Mouse (Mus musculus): ENCODE measurements around the gene Topbp1. TPM values are rescaled to one million over a fixed set of nuclear protein-coding genes. Genes with fewer than 3 reads are reported as not detected.
"Not testable (repeated sequence)": the region's sequence is repeated elsewhere in the genome, so short reads cannot be mapped to it uniquely, and the experiment has no call there.

The Topbp1 gene
- total RNA-seq, 2 experiments from 2014 or later, result 128 to 228 TPM

DNA sequence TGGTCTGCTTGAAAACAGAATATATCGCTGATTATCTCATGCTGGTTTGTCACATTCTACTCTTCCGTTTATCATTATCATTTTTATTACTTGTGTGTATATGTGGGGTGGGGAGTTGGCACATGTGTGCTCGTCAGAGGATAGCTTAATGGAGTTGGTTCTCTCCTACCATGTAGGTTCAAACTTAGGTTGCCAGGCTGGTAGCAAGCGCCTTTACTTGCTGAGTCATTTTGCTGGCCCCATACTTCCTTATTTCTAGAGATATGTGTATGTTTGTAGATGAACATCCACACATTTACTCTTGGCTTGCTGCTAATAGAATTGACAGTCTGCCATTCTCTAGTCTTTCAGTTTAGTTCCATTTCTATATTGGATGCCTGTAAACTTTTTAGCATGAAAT, 42.0 kb downstream of the Topbp1 start:
- no peak for ATAC-seq (replicated peaks; ENCODE audit: low FRiP score, poor library complexity, severe bottlenecking)

DNA sequence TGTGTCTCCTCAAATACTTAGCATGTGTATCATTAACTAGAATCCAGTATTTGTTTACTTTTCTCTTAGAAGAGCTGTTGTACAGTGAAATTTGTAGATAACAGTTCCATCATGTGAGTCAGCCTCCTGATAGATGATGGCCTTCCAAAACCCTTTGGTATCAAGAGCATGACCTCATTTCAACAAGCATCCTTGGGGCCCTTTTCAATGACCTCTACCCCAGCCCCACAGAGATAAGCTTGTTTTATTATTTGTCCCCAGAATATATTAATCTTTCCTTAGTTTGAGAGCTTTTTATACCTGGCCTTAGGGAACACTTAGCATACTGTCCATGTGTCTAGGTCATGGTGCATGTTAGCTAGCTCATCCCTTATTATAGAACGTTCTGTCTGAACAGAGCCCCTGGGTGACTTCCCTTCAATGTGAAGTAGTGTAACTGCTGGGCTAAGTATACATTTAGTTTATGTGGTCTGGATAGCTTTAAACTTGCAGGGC, 43.0 kb downstream of the Topbp1 start:
- no peak for ATAC-seq (replicated peaks; ENCODE audit: low FRiP score, poor library complexity, severe bottlenecking)

DNA sequence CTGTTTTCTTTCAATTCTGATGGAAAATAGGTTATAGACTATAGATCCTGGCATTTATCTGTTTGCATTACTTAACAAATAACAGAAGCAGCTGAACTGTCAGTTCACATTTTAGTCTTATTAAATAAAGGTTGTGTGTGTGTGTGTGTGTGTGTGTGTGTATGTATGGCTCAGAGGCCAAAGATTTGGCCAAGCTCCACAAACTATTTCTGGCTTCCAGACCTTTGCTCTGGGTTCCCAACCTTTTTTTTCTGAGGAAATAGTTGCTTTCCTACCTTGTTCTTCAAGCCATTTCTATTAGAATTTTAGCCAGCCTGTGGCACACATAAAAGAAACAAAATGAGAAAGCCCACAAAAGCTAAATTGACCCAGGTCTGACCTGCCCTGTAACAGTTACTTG, 43.8 kb downstream of the Topbp1 start:
- no peak for ATAC-seq (replicated peaks; ENCODE audit: low FRiP score, poor library complexity, severe bottlenecking)

DNA sequence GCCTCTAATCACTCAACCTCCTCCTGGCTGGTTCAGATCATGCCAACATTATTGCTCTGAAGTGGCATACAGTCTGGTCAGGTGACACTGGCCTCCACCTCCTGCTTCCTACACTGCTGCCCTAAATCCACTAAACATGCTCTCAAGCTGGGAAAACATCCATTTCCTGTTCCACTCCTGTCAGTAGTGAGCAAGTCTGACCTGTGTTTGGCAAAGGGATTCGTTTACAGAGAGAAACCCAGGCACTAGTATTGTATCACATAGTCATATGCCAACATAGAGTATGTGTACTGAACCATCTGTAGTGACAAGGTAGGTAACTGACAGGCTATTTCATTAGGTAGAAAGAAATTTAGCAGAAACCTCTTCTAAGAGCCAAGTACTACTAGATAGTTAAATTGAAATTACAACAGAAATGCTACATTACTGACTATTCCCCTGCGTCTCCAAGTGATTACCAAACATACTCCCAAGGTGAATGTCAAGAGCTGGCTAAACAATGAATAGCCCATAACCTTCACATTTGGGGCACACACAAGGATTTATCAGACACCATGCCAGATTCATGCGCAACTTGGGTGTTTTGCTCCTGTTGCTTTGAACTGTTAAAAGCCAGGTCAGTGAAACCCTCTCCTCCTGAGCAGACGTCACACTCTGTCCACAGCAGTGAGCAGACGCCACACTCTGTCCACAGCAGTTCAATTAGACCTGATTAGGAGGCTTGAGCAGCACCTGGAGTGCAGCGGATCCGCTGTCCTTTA, 48.7 kb downstream of the Topbp1 start:
- not testable (repeated sequence) for ATAC-seq (replicated peaks; ENCODE audit: low FRiP score, poor library complexity, severe bottlenecking)

DNA sequence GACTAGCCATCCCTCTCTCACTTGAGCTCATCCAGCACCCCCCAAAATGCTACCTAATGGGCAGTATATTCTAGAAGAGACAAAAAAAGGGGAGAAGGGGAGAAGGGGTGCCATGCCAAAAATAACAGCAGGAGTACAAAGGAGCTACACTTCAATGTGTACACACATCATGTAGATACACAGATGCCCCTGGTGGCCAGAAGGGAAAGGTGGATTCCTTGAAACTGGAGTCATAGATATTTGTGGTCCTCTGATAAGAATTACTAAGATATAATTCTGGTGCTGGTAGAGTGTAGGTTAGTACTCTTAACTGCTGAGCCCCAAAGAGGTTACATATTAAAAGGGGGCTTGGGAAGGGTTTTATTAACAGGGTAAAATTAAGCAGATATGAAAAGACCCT, 52.9 kb downstream of the Topbp1 start:
- ATAC-seq (replicated peaks; ENCODE audit: low FRiP score, poor library complexity, severe bottlenecking), result peak; percentile 76; the same call in 1 of the 2 replicates

DNA sequence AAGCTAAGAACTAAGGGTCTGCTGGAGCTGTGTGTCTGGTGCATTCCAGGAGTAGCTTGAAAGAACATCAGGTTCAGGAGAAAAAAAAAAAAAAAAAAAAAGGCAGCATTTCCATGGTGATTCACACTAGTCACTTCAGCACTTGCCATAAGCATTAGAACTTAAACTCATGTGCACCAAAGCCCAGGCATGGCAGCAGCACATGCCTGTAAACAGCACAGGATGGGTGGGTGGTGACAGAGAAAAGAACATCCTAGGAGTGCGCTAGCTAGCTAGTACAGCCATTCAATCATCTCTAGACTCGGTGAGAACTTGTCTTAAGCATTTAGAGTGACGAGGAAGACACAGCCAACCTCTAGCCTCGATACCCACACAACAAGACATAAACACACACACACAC, 53.5 kb downstream of the Topbp1 start:
- no peak for ATAC-seq (replicated peaks; ENCODE audit: low FRiP score, poor library complexity, severe bottlenecking)

DNA sequence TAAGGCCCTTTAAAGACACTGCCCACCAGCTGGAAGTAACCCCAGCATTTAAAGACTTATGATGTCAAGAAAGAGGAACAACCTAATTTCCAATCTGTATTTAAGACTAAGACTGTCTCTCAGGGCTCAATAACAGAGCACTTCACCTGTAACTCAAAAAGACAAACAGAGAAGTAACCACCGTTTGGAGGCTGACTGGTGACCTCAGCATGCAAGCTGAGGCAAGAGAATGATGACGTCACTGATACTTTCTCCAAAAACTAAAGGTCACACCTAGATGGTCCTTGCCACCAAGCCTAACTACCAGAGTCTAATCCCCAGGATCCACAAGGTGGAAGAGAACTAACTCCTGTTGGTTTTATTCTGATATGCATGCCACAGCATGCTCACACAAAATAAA, 55.6 kb downstream of the Topbp1 start:
- no peak for ATAC-seq (replicated peaks; ENCODE audit: low FRiP score, poor library complexity, severe bottlenecking)

DNA sequence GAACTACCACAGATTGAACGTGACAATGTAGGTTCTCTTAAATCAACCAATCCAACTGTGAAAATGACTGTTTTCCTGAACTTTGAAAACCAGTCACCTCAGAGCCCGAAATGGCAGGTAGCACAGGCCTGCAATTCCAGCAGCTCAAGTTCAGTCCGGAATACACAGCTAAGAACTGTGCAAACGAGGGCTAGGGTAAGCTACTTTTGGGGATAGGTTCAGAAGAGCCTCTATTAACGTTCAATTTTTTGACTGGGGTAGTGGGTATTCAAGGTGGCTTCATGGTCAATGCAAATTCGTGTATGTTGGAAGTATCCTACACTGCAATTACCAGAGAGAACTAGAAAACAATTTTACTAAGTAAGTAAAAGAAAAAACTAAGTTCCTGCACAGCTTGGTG, 58.1 kb downstream of the Topbp1 start:
- ATAC-seq (replicated peaks; ENCODE audit: low FRiP score, poor library complexity, severe bottlenecking), result no peak

DNA sequence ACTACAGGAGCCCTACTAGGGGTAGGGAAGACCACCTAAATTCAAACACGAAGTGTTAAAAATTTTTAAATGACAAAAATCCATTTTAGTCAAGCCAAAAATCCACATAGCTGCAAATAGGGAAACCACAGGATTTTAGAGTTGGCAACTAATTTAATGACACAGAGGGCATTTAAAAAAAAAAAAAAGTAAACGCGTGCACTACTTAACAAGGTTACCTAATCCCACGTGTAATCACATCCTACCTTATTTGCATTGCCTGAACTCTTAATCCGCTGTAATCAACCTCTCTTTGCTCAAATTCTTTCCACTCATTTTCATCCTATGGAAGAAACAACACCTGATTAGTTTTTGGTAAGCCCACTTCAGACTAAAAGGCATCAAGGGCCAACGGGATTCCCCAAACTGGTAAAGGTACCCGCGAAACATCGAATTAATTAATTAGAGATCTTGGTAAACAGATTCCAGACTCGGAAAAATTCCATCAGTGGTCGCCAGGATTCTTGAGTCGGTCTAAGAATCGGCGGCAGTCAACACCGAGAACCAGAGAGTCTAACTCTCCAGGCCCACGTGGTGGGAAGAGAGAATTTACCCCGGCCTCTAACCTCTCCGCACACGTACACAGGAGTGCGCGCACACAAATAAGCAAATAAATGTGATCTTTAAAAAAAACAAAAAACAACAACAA, 58.9 kb downstream of the Topbp1 start:
- no peak for ATAC-seq (replicated peaks; ENCODE audit: low FRiP score, poor library complexity, severe bottlenecking)

DNA sequence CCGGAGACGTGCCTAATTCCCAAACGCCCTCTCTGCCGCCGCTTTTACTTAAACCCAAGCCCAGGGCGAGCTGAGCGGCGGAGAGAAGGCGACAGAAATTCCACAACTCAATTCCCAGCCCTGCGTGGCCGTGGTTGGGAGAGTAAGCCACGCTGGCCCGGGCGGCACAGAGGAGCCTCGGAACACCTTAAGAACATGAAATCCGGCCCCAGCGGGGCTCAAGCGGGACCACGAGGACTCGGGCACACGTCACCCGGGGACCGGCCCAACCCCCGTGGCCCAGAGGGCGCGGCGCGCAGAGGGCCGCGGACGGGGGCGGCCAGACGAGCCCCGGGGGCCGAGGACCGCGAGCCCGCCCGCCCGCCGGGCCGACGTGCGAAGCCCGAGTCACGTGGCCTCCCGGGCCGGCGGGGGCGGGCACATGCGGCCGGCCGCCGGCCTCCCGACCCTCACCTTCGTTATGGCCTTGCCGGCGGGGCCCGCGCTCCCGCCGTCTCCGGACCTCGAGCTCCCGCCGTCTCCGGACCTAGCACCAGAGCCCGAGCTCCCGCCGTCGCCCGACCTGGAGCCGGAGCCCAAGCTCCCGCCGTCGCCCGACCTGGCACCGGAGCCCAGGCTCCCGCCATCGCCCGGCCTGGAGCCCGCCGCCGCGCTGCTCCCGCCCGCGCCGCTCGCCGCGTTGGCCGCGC, 59.7 kb downstream of the Topbp1 start:
- peak; percentile 44 for ATAC-seq (replicated peaks; ENCODE audit: low FRiP score, poor library complexity, severe bottlenecking)

DNA sequence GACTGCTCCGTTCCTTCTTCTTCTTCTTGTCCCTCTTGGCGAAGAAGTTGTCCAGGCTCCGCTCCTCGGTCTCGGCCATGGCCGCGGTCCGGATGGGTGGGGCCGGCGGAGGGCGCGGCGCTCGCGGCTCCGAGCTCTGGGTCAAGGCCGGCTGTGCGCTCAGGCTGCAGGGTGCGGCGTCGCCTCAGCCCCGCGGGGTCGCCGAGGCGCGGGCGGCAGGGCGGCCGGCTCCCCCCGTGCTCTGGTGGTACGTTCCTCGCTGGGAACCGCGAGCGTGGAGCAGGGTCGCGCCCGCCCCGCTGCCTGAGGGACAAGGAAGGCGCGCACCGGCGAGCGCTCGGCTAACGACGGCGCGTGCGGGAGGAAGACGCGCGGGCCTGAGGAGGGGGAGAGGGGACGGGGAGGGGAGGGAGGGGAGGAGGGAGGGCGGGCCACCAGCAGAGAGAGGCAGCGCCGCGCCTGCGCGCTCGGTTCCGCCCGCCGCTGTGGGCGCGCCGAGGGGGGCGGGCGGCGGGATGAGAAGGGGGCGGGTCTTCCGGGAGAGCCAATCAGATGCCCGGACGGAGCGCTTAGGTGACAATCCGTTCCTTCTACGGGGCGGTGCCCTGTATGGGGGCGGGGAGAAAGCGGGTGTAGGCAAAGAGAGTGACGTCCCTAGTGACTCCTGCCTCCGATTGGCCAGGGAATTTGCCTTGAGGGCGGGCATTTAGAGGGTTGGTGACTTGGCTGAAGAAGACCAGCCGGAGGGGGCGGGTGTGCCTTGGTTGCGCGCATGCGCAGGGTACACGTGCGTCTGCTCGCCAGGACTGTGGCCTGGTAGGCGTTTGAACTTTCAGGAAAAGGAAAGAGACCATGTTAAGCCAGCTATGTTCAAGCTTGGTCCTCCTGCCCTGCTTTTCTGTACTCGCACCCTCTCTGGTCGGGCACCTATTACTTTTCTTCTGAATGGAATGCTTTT, 60.6 kb downstream of the Topbp1 start, which contains the start of gene Cdv3:
Gene Cdv3 (minus strand): TSS at position 551 of the 958 bp plus-strand sequence.
- ATAC-seq (replicated peaks; ENCODE audit: low FRiP score, poor library complexity, severe bottlenecking), result peak; percentile 97

DNA sequence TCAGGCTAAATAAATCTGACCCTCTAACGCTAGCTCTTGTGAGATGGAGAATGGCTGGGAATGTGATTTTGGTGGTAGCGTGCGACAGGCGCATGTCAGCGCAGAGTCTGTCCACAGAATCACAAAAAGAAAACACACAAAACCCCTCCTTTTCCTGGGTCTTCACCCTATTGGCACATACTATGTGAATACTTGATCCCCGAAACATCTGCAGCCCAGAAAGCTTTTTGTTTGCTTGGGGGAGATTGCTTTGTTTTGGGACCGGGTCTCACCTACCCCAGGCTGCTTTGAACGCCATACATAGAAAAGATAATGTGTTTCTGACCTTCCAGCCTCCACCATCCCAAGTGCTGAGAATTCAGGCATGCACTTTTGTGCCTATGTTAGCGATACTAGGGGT, 61.3 kb downstream of the Topbp1 start:
- no peak for ATAC-seq (replicated peaks; ENCODE audit: low FRiP score, poor library complexity, severe bottlenecking)

DNA sequence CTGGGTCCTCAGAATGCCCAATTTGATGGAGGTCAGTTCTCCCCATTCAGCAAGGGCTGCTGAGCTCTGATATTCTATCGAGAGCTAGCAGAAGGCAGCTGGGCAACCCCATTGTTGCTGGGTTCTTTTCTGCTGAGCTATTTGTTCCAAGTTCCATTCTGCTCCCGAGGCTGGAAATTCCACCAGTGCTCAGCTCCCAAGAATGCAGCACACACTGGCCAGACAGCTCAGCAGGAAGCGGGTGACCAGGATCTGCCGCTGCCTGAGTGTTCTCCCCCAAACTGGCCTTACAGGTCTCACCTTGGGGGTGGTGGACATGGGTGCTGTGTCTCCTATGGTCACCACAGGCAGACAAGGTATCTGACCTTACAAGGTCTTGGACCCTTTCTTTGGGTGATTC, 64.9 kb downstream of the Topbp1 start:
- ATAC-seq (replicated peaks; ENCODE audit: low FRiP score, poor library complexity, severe bottlenecking), result no peak

DNA sequence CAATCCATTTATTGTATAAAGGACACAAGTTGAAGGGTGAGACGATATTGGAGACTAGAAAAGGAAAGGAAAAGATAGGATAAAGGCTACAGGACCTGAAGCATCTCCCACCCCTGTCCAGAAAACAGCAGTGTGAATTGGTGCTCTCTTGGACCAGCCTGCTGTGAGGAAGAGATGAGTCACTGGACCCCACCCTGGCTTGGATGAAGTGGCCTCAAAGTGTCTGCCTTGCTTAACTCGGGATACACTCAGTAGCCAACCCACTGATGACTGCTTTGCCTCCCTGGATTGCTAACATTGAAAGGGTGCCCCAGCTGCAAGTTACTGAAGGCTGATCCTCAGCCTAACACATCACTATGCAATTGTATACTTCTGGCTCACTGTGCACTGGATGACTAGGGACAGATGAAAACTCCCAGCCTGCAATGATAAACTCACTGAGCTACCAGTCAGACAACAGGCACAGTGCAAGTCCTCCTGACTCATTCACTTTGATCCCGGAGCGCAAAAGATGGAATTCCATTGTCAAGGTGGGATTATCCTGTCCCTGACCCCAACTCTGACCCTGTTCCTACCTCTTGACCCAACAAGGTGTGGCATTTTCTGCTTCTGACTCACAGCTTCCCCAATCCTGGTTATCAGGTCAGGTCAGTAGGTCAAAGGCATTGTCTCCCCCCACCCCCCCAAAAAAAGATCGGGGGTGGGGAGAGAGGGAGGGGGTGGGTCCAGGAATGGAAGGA, 67.4 kb downstream of the Topbp1 start:
- ATAC-seq (replicated peaks; ENCODE audit: low FRiP score, poor library complexity, severe bottlenecking), result no peak

DNA sequence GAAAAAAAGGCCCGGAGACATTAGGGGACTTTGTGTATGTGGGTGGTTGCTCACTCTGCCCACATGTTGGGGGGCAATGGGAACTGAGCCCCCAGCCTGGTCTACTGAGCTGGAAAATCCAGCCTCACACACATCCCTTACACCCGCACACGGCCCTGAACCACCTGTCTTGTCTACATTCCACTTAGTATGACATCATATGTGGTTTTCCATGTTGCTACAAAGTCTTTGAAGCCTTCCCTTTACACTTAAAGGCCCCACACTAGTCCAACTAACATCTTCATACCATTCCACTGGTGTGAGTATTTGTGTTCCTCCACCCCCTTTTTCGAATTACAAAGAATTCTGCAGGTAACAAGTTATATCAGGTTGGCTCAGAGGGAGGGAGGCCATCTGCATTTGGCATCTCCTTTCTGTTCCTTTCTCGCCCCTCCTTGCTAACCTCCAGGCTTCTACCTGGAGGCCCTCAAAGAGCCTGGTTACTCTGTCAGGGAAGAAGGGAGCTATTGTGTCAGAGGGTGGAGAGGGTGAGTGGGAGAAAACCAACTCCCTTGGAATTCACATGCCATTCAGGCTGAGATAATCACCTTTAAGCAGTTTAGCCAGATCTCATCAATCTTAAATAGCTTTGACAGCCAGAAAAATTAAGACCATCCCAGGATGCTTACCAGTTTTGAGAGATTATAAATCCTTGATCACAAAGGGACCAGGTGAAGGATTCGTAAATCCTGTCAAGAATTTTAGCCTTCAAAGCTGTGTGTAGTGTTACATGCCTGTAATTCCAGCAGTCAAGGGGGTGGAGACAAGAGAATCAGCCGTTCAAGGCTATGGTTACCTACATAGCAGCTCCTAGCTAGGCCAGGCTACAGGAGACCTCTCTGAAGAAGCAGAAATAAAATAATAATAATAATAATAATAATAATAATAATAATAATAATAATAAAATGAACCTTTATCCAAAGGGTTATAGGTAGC, 71.6 kb downstream of the Topbp1 start:
- no peak for ATAC-seq (replicated peaks; ENCODE audit: low FRiP score, poor library complexity, severe bottlenecking)

DNA sequence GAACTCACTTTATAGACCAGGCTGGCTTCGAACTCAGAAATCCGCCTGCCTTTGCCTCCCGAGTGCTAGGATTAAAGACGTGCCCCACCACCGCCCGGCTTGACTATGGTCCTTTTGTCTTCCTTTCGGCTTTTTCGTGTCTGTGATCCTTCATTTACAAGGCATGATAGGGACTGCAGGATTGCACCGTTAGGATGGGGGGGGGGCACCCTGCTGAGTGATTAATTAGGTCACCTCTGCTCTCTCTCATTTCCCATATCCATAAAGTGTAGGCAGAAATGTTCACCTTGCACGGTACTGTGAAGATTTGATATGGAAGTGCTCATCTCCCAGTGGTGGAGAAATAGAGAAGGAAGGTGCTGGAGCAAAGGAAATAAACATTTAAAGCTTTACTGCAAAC, 73.7 kb downstream of the Topbp1 start:
- no peak for ATAC-seq (replicated peaks; ENCODE audit: low FRiP score, poor library complexity, severe bottlenecking)

DNA sequence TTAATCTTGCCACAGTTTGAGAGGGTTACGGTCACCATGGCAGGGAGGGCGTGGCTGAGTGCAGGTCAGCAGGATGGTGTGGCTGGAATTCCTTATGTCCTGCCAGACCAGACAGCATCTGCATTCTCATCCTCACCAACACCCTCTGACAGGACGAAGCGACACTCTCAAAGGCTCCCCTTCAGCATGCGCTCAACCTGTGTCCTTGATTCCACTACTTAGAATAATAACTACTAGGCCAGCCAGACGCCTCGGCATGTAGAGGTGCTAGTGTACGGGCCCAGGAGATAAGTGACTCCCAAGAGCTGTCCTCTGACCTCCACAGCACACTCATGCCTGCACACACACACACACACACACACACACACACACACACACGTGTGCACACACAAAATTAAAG, 74.2 kb downstream of the Topbp1 start:
- ATAC-seq (replicated peaks; ENCODE audit: low FRiP score, poor library complexity, severe bottlenecking), result no peak

DNA sequence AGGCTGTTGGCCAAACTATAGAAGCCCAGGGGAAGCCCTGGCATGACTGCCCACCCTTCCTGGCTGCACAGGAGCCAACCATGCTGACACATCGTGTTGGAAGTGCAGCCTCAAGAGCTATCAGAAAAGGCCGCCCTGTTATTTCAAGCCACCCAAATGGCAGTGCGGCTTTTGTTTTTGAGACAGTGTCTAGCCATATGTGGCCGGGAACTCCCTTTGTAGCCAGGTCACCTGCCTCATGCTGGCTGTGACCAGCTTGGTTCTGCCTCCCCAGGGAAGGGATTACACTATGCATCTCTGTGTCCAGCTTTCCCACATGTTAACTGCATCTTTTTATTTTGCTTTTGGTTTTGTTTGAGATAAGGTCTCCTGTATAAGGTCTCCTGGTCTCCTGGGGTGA, 75.6 kb downstream of the Topbp1 start:
- ATAC-seq (replicated peaks; ENCODE audit: low FRiP score, poor library complexity, severe bottlenecking), result no peak
